Mouse (Mus musculus) gastrocnemius, postnatal 36 days (tissue): ENCODE results near the gene Gm20917. TPM values are rescaled to one million over a fixed set of nuclear protein-coding genes. Genes with fewer than 3 reads are reported as not detected.
"Not testable (repeated sequence)": the region's sequence is repeated elsewhere in the genome, so short reads cannot be mapped to it uniquely, and the experiment has no call there.

Experiments used
- DNase-seq, 2 experiments: peaks; one replicate each; pipeline ENCODE4 v3.0.0; 2022
- intact Hi-C: fragments of 180-260 bp; cut with DNase I; formaldehyde crosslinking; loops from one replicate; pipeline ENCODE4 v1.15.1; 2025
- long read RNA-seq, 2 experiments: library from polyadenylated mRNA; stranded (forward); transcript quantifications; one replicate each; pipeline ENCODE4 v2.0.0; 2021
- total RNA-seq, 2 experiments: library from RNA; stranded (reverse); gene quantifications; 2 replicates each; pipeline ENCODE4 v1.2.3; 2021

Gm20917 gene
- not detected for total RNA-seq
- long read RNA-seq, experiment 1 = 0 reads
- long read RNA-seq, experiment 2 = 0 reads

DNA sequence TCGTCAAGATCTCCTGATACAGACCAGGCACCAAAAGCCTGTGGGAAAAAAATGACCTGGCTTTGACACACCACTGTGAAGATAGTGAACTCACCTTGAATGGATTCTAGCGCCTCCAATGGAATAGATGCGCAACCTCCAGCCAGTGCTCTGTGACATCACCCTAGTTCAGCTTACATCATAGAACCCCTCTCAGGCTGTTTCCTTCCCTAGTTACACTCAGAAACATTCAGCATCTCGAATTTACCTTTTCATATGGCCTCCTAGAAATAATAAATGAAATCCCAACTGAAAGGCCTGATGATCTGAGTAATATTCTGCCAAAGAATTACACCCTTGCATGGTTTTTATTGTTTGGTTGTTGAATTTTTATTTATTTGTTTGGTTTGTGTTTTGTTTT is at the start of gene Gm20917:
Gene Gm20917 (minus strand): TSS at position 101 of the 400 bp plus-strand sequence.
- intact Hi-C loops, DNase-seq: not testable (repeated sequence)

Other genes starting within 250 kb of the Gm20917 start
- gene Gm20916, start 168.4 kb upstream of the Gm20917 start, total RNA-seq = not detected